Mouse (Mus musculus) embryo, embryonic 11 days (tissue): ENCODE data around the gene Slc25a17.

Experiments used
- DNase-seq: peaks from one replicate; pipeline ENCODE4 v3.0.0-alpha.2; 2015

Gene Slc25a17

DNA sequence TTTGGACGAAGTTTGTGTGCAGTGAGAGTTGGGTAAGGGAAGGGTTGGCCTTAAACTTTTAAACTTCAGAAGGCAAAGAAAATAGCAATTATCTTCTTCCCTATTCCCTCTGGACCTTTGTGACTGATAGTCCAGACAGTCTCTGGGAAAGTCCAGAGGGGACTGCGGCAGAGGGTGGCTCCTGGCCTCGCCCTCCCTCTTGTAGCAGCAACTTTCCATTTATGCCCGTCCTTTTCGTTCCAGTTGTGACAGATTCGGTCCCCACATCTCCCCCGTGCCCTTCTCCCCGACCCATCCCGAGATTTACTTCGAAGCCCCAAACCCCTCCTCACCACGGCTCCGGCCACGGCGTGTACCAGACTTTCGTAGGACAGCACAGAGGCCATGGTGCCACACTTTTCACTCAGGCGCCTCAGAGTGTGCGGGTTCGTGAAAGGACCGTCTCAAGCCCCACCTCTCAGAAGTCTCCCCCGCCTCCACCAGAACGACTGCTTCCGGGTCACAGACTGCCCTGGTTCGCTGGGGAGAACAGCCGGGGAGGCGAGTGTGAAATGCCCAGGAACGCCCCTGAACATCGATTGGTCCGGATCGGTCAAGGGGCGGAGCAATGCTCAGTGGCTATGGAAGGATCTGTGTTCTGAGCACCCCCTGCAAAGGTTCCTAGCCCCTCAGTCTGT, at the start of gene Slc25a17:
Gene Slc25a17, minus strand, starts transcription at position 468 of the 677 bp plus-strand sequence.
- peak; percentile 98 for DNase-seq

DNA sequence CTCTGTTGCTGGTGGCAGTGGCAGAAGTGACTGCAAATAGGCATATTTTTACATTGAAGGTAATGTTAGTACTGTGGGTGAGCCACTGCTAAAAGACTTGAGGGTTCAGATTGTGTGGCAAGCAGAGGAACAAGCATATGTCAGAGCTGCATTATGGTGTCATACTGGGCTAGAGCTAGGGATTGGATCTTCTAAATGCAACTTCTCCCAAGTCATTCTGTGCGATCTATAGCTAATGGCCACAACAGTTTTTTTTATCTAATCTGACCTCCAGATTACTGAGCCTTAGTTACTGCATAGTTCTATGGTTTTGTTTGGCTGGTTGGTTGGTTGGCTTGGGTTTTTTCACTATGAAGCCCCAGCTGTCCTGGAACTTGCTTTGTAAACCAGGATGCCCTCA, 47.6 kb upstream of the Slc25a17 start, which contains the start of gene Dnajb7:
Gene Dnajb7, minus strand, starts transcription at position 101 of the 400 bp plus-strand sequence.
- no peak for DNase-seq

DNA sequence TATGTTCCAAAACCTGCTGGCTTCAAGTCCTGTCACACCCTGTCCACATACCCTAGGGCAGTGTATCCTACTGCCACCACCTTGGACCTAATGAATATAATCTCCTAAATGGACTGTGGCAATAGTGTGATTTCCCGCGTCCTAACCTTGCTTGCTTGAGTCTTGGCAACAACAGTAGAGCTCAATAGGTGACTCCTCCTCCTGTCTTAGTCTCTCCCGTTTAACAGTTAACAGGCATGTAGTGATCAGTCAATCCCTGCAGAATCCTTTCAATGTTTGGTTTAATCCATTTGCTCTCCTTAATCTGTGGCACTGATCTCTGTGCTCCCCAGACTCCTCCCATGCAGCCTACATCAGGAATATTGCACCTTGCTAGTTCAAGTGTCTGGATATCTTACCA, 44.4 kb upstream of the Slc25a17 start:
- DNase-seq = no peak

DNA sequence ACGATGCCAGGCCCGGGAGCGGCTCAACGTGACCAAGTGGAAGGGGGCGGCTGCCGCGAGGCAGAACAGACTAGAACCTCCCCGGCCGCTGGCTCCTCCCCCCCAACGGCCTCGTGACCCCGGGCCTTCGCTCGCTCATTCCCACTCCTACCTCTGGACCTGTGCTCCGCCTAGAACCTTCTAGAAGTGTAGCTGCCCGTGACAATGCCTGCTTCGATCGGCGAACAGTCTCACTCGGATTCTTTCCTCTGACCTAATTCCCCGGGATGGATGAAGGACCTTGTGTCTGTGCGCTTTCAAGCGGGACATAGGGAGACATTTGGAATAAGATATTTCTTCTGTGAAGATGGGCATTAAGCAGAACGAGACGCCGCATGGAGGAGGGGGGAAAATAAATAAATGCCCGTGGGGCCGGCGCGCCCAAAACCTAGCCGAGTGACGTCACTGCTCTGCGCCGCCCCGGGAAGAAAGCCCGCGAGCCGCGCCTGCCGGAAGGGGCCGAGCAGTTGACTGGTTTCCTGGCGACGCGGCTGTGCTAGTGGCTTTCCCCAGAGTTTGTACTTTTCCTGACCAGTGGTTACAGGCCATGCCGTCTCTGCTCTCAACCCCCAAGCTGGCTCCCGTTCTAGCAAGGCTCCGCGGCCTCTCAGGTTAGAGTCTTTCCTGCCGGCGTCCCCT, 39.2 kb upstream of the Slc25a17 start, which contains the start of the genes St13 and Xpnpep3:
Gene St13, minus strand, starts transcription at position 440 of the 678 bp plus-strand sequence.
Gene Xpnpep3, plus strand, starts transcription at position 501 of the 678 bp plus-strand sequence.
- peak; percentile 96 for DNase-seq

DNA sequence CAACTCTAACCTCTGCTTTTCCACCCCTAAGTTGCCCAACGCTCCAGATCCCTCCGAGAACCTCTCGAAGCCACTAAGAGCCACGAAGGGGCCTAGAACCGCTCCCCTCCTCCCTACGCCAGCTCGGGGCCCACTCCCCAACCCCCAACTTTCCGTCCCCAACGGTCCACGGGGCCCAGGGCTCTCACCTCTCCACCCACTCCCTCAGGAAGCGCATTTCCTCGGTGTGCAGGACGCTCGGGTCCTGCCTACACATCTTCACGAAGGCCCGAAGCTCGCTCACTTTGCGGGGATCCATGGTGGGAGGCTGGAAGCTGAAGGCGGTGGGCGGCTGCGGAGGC, 38.7 kb upstream of the Slc25a17 start:
- DNase-seq = no peak

DNA sequence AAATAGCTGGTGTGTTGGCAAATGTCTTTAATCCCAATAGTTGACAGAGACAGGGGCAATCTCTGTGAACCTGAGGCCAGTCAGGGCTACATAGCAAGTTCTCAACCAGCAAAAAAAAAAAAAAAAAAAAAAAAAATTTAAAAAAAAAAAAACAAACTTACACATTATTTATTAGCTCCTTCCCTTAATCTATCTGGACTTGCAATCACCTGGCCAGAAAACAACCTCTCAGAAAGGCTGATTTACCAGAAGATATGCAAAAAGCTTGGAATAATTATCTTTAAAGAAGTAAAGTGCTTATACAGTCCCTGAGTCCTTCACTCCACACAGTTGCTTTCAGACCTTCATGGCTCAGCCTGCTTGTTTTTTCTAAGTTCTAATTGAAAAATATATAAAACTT, 37.6 kb upstream of the Slc25a17 start:
- no peak for DNase-seq

DNA sequence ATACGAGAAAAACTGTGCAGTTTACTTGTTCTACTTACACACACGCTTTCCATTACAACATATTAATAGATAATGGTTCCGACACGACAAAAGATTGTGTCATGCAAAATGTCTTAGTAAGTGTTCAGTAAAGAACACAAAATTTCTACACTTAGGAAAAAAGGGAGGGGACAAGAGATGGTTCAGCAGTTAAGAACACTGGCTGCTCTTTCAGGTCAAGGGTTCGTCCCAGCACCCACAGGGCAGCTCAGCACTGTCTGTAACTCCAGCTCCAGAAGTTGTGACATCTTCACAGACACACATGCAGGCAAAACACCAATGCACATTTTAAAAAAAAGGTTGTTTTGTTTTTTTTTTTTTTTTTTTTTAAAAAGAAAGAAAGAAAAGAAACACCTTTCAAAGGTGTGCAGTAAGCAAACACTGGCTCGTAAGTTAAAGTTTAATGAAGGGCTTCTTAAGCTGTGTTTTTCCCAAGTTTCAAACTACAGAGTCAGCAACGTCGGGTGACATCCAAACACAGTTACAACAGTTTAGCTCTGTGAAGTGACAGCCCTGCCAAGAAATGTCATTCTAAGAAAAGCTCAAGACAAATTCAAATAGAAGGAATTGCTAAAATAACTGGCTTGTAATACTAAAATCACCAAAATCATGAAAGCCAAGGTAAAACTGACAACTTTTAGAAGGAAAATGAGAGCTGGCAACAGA, 33.8 kb upstream of the Slc25a17 start:
- no peak for DNase-seq

DNA sequence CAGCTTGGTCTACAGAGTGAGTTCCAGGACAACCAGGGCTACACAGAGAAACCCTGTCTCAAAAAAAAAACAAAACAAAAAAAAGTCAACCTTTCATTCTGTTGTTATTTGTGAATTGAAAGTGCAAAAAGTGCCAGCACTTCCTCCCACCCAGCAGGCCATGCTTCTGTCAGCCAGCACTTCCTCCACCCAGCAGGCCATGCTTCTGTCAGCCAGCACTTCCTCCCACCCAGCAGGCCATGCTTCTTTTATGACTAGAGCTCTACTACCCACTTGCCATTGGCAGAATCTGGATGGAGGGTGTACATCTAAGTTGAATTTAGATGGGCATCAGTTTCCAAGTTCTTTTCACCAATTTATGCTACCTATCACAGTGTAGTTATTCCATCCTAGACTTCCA, 32.4 kb upstream of the Slc25a17 start:
- DNase-seq = no peak

DNA sequence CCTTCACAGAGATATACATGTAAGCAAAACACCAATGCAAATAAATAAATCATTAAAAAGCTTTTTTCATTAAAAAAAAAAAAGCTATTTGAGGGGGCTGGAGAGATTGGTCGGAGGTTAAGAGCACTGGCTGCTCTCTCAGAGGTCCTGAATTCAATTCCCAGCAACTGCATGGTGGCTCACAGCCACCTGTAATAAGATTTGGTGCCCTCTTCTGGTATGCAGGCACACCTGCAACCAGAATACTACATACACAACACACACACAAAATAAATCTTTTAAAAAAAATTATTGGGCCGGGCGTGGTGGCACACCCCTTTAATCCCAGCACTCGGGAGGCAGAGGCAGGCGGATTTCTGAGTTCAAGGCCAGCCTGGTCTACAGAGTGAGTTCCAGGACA, 25.7 kb upstream of the Slc25a17 start:
- DNase-seq = peak; percentile 13

DNA sequence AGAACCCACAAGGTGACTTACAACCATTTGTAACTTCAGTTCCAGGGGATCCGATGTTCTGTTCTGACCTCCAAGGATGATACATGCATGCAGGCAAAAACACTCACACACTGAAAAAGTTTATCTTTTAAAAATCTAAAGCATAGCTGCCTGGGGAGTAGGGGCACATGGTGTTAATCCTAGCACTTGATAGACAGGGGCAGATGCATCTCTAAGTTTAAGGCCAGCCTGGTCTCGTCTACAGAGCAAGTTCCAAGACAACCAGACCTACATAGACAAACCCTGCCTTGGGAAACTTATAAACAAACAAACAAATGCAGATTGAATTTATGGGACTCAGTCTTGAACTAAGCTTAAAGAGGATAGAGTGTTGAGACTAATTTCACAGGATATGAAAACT, 18.2 kb upstream of the Slc25a17 start:
- DNase-seq = no peak

DNA sequence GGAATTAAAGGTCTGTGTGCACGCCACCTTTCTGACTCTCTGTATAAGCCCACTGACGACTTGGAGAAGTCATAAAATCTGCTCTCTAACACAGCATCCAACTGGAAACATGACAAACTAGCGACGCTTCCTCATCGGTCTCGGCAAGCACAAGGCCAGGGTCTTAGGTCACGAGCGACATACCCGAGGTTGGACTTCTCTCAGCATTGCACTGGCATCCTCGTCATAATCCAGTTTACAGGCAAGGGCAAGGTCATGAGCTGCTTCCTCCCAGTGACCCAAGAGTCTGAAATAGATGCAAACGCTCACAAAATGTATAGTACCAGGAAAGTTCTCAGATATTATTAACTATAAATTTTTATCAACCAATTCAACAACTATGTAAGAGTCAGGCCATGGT, 14.0 kb upstream of the Slc25a17 start:
- no peak for DNase-seq

DNA sequence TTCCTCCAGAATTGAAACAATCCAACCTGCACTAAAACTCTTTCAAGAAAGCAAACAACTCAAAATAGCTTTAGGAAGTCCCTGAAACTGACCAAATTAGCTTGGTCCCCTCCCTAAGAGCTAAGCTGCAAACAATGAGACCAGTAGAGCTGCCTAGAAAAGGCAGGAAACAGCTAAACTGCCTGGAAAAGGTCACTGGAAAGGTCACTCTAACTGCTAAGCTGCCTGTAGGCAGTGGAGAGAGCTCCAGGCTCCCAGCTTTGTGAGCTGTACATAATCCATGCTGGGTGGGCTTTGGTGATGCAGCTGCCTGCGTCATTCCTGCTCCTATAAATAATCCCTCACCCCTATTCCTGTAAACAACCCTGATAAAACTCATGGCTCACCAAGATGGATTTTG, 9.7 kb upstream of the Slc25a17 start:
- no peak for DNase-seq

DNA sequence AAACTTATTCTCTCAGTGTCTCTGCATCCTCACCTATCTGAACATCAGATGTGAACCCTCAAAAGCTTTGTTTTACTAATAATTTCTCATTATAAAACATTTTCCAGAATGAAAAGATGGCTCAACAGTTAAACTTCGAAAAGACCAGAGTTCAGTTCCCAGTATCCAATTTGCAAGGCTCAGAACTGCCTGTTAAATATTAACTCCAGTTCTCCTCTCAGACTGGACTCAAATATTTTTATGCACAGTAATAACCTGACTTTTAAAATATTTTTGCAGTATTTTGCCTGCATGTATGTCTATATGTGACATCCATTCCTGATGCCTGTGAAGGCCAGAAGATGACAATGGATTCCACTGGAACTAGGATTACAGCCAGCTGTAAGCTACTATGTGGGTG, 8.0 kb upstream of the Slc25a17 start:
- DNase-seq = no peak

DNA sequence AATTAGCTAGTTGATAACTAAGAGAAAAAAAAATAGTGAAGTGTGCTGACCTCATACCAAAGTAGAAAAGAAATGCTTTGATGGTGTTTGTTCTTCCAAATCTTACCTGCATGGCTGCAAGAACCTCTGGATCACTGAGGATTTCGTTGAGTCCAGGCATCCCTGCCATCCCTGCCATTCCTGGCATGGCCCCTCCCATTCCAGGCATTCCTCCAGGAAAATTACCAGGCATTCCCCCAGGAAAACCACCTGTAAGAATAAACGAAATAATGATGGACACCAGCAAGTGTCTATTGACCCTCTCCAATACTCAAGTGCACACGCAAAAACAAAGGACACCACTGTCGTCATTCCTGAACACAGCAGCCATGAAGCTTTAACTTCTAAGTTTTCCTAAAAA, 5.6 kb upstream of the Slc25a17 start:
- DNase-seq = no peak

DNA sequence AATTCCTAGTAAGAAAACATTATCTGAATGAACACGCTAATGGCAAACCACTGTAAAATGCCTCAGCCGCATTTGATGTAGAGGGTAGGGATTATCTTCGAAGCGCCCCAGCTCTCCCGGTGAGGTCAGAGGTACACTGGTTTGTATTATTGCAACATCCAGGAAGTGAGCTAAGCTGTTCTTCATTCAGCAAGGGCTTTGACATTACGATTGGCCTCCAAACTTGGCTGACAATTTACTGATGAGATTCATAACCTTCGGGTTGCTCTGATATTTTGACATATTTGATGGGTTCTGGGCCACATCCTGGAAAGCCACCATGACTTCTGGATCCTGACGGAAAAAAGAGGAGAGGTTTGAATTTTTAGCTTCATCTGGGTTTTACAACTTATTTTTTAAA, 4.6 kb upstream of the Slc25a17 start:
- DNase-seq = no peak

DNA sequence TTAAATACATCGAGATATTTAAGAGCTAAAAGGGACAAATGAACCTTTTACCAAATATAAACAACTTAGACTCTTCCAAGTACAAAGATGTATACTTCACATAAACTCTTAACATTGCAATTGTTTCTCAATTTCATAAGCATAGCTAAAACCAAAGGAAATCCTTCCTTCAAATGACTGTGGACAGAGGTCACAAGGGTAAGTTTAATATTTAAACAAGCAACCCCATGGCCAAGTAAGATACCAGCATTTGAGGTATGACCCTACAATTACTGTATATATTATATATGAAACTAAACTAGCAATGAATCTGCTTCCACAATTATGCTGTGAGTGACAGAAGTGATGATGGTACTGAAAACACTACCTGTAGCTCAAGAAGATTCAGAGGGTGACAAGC, 3.7 kb upstream of the Slc25a17 start:
- no peak for DNase-seq

DNA sequence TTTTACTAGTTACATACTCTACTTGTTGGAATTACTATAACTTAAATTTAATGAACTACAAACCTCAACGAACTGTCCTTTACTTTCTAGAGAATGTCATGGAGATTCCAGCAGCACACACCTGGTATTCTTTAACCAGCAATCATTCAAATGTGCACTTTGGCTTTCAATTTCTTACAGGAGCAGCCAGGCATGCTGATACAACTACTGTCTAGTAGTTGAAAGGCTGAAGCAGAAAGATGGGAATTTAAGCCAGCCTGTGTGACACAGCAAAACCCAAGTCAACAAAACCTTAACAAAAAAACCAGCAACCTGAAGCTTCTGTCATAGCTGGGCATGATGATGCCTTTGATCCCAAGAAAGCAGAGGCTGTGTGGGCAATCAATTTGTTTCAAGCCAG, 1.9 kb upstream of the Slc25a17 start:
- DNase-seq = no peak

DNA sequence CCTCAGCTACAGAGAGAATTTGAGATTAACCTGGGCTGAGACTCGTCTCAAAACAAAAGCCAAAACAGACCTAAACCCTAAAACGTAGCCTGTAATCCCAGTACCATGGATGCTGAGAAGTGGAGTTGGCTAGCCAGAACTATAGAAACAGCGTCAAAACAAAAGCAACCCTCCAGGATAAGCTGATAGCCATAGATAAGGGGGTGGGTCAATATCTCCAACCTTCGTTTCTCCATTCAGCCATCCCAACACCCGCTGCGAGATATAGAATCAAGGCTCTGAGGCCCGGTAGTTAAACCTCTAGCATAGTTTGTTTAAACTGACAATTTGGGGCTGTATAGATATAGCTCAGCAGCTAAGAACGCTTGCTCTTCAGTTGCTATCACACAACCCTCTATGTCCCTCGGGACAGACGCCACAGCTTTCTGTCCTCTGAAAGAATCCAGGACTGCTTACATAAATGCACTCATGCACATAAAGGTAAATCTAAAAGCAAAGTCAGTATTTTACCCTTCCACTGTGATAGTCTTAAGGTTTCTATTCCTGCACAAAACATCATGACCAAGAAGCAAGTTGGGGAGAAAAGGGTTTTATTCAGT, 904 bp upstream of the Slc25a17 start:
- DNase-seq = no peak

DNA sequence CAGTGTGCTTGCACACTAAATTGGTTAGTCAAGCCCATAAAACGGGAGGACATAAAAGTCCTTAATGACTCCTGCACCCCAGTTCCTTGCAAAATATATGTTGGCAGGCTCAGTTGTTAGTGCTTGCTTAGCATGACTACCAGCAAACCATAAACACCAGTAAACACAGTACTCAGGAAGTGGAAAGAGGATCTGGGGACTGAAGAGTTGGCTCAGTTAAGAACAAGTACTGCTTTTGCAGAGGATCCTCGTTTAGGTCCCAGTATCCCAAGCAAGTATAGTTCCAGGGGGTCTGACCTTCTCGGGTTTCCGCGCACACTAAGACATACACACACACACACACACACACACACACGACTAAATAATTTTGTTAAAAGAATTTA, 401 bp upstream of the Slc25a17 start:
- DNase-seq = no peak

DNA sequence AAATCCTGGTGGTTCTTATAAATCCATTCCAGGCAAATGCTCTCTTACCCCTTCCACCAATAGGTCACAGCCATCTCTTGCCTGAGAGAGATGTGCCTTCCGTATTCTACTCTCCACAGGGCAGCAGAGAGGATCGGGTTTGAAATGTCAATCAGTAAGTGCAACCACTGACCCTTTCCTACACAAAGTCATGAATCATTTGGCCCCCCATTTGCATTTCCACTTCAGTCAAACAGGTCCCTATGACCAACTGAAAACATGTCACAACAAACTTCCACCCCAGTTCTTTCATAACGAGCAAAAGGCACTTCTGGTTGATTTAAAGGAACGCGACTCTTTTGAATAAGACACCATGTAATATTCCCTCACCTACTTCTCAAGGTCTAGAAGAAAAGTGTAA, 1.2 kb downstream of the Slc25a17 start:
- no peak for DNase-seq

DNA sequence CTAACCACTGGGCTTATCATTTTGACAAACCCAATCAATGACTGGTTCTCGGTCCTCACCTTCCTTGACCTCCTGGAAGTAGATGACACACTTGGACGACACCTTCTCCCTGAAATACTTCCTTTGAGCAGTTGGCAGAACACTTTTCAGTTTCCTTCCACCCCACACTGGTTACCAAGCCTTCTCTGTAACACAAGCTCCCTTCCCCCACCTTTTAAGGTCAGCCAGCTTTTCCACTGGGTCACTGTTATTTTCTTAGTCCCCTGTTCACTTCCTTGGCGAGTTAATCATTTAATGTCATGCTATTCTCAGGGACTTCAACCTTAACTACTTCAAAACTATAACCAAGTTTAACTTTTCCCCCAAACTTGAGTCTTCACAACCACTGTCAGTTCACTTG, 1.7 kb downstream of the Slc25a17 start:
- no peak for DNase-seq

DNA sequence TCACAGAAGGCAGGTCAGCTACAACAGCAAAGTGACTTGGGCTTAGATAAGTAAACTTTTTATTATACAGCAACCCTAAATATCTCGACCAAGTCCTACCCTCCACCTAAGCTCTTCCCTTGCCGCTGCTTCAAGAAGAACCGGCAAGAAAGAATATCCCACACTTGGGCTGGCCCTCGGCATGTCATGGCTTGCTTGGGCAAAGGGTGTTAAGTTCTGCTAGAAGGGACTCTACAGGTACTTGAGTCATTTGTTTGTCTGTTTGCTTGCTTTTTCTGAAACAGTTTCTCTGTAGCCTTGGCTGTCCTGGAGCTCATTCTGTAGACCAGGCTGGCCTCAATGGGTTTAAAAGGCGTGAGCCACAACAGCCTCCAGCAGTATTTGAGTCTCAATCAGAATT, 3.7 kb downstream of the Slc25a17 start:
- no peak for DNase-seq

DNA sequence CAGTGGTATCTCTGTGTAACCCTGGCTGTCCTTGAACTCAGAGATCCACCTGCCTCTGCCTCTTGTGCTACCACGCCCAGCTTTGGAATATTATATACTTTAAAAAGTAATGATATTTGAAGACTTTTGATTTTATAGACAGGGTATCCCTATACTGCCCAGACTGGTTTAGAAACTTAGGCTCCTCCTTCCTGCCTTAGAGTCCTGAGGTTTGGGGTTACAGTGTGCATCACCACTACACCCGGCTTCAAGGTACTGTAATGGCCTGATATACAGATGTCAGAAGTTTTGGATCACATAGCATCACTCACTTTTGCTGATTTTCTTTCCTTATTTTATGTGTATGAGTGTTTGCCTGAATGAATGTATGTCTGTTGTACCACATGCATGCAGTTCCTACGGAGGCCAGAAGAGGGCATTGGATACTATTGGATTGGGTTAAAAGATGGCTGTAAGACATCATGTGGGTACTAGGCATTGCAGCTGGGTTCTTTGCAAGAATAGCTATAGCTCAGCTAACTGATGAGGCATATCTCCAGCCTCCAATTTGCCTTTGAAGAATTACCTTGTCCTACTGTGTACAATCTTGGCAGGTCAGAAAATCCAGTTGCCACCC, 5.4 kb downstream of the Slc25a17 start:
- DNase-seq = peak; percentile 66
